Mouse (Mus musculus): ENCODE measurements at regions not wholly inside any gene's neighbourhood (a gene's known extent, or its start where the extent isn't known, plus 50 kb on each side); places are given as distances from the start of the nearest gene placed in this dataset.

- TF ChIP-seq EP300 (IDR thresholded peaks at IDR 0.05; ENCODE audit: insufficient read depth, low read depth, low read length) = no peak
- no peak for TF ChIP-seq CTCF (IDR thresholded peaks at IDR 0.05)
- no peak for TF ChIP-seq POLR2A (IDR thresholded peaks at IDR 0.05; ENCODE audit: insufficient read depth, low read depth, low read length)
Measured at GRCm38 (mm10) chr1:57643466-57644097, 130.4 kb upstream of the Spats2l start.

Measured in heart, adult 2 months (tissue).